Mouse (Mus musculus): ENCODE measurements at regions not wholly inside any gene's neighbourhood (a gene's known extent, or its start where the extent isn't known, plus 50 kb on each side); places are given as distances from the start of the nearest gene placed in this dataset.

- intact Hi-C loops (cut with DNase I) = no loop called here
Observed at GRCm38 (mm10) chrX:57869648-57870047, 152.9 kb upstream of the Zic3 start.

GRCm38 (mm10) chrX:57916705-57917104 is 105.8 kb upstream of the Zic3 start:
- intact Hi-C loops (cut with DNase I) = no loop called here

- intact Hi-C loops (cut with DNase I) = no loop called here
Observed at GRCm38 (mm10) chrX:57917441-57918145, 104.9 kb upstream of the Zic3 start.

GRCm38 (mm10) chrX:57918181-57919115 is 104.1 kb upstream of the Zic3 start:
- intact Hi-C loops (cut with DNase I) = no loop called here

GRCm38 (mm10) chrX:57919886-57920285 is 102.6 kb upstream of the Zic3 start:
- intact Hi-C loops (cut with DNase I) = loop anchor here (10.0 kb wide), 1 partner anchor 115 kb away; no protein-coding TSS in a partner anchor

- intact Hi-C loops (cut with DNase I) = loop anchor here (10.0 kb wide), 1 partner anchor 114 kb away; no protein-coding TSS in a partner anchor
Observed at GRCm38 (mm10) chrX:57920376-57920775, 102.1 kb upstream of the Zic3 start.

- intact Hi-C loops (cut with DNase I) = loop anchor here (10.0 kb wide), 1 partner anchor 114 kb away; no protein-coding TSS in a partner anchor
Observed at GRCm38 (mm10) chrX:57921294-57921693, 101.2 kb upstream of the Zic3 start.

GRCm38 (mm10) chrX:57921821-57922449 is 100.6 kb upstream of the Zic3 start:
- intact Hi-C loops (cut with DNase I) = loop anchor here (10.0 kb wide), 1 partner anchor 113 kb away; no protein-coding TSS in a partner anchor

GRCm38 (mm10) chrX:57923836-57924235 is 98.7 kb upstream of the Zic3 start:
- intact Hi-C loops (cut with DNase I) = loop anchor here (10.0 kb wide), 1 partner anchor 111 kb away; no protein-coding TSS in a partner anchor

- intact Hi-C loops (cut with DNase I) = no loop called here
Observed at GRCm38 (mm10) chrX:57935621-57936020, 86.9 kb upstream of the Zic3 start.

- intact Hi-C loops (cut with DNase I) = no loop called here
Observed at GRCm38 (mm10) chrX:57938248-57938836, 84.2 kb upstream of the Zic3 start.

GRCm38 (mm10) chrX:57950896-57951295 is 71.6 kb upstream of the Zic3 start:
- intact Hi-C loops (cut with DNase I) = no loop called here

GRCm38 (mm10) chrX:57951301-57951700 is 71.2 kb upstream of the Zic3 start:
- intact Hi-C loops (cut with DNase I) = no loop called here

GRCm38 (mm10) chrX:57954594-57955185 is 67.8 kb upstream of the Zic3 start:
- intact Hi-C loops (cut with DNase I) = no loop called here

Data from adrenal gland (tissue).